Mouse (Mus musculus): Measurements from ENCODE around the gene Eif5a. TPM values are rescaled to one million over a fixed set of nuclear protein-coding genes. Genes with fewer than 3 reads are reported as not detected.

Eif5a gene
- polyA plus RNA-seq (2012; ENCODE audit: low replicate concordance) = 938 and 1,043 TPM in 2 replicates

DNA sequence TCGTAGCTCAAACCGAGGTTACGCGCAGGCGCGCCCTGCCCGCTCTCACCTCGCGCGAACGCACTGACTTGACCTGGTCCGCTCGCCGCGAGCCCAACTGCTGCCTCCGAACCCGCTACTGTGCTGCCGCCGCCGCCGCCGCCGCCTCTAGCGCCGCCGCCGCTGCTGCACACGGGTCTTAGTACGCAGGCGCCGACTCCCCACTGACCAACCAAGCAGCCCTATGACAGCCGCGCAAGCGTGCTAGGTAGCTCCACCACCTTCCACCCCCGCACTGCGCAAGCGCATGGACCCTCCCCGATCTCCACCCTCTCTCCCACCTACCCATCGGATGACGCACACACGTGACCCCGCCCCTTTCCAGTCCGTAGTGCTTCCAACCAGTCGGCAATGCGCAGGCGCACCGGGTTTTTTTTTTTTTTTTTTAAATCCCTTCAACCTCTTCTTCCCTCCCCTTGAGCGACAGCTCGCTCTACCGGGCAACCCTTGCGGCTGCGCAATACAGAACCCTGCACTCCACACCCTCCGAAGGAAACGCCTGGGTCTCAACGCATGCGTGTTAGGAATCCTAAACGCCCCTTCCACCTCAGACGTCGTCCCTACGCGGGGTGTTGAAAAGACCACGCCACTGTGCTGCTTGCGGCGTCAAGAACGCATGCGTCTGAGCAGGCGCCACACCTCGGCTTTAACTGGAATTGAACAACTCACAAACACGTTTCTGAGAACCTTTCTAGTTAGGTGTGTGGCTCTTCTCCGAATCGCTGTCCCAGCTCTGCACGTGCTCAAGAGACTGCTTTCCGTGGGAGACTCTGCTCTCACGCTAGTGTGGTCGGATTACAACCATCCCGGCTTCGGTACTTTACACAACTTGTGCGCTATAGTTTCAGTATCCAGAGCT, at the start of gene Eif5a:
Gene Eif5a, minus strand, starts transcription at position 845 of the 898 bp plus-strand sequence.

DNA sequence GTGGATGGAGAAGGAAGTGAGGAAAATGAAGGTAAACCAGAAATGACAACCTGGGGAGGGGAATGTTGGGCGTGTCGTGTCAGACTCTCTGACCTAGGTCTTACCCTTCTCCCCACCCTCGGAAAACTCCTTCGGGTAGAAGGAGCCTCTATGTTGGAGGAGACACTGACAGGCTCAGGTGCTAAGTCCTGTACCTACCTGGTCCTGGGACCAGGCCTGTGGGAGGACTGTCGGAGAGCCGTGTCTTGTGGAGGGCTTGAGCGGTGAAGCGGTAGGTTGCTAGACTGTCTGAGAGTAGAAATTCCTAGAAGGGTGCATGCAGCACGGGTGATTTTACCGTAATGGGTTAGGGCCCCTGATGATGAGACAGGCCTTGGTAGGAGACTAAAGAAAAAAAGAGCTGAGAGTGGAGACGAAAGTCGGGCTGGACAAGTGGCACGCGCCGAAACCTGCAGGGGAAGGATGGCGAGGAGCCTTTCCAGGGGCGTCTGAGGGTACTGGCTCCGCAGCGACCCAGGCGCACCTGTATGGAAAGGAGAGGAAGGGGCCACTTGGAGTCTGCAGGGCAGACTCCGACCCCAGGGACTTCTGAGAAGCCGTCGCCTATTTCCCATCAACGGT, 43.0 kb upstream of the Eif5a start, which contains the start of gene Cldn7:
Gene Cldn7, plus strand, starts transcription at position 130 of the 621 bp plus-strand sequence.

DNA sequence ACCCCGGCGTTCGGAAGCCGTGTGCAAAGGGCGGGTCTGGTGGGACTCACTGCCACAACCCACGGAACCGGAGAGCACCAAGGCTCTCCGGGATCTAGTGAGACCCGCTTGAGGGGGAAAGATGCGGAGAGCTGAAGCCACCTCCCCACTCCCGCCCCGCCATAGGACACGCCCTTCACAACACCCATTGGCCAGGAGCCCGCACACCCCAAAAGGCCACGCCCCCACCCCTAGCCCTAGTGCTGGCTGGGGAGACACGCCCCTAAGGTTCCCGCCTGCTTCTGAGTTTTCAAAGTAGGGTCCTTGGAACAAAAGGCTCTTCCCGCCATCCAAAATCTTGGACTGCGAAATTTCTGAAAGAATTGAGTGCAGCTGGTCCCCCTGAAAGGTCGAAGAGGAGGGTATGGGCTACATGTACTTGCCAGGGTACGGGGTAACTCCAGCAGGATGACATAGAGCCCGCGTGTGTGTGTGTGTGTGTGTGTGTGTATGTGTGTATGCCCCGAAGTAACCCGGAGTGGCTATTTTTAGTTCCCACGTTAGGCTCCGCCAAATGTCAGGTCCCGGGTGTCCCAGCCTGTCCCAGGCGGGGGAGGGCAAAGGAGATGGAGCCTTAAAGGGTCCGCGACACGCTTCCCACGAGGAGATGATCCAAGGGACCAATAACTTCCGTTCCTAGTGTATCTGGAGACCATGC, 26.5 kb upstream of the Eif5a start, which contains the start of gene Slc2a4:
Gene Slc2a4, minus strand, starts transcription at position 123 of the 697 bp plus-strand sequence.

GRCm38 (mm10) chr11:69935137-69935879, 13.6 kb upstream of the Eif5a start, which contains the start of gene Ybx2:
Gene Ybx2, plus strand, starts transcription at chr11:69935796.

DNA sequence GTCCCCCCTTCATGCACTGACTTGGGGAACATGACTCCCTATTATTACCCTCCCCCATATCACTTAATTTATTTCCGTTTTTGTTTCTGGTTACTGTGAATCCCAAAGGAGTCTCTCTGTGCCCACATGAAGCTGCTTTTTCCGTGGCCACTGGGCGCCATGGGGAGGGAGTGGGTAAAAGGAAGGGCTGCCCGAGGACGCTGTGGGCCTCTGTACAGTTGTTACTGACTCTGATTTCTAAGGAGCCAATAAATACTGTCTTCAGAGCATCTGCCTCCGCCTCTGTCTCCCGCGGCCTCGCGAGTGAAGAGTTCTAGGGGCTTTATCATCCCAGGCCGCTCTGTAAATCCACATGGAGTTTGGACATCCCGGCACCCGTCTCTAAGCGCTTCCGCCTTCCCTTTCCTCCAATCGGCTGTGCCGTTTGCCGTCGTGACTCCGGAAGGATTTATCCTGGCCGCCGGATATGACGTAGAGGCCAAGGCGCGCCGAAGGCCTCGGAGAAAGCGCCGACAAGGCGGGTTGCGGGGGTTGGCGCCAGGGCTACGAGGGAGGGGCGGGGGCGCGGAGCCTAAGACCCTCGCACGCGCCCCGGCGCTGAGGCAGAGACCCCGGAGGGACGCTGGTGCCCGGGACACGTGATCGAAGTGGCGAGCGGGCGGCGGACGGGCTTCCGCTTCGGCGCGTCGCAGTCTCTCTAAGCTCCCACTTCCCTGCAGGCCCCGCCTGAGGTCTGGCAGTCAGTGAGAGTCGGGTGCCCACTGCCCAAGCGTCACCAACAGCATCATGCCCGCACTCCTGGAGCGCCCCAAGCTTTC, 8.0 kb downstream of the Eif5a start, which contains the start of gene Gps2:
Gene Gps2, plus strand, starts transcription at position 335 of the 818 bp plus-strand sequence.

DNA sequence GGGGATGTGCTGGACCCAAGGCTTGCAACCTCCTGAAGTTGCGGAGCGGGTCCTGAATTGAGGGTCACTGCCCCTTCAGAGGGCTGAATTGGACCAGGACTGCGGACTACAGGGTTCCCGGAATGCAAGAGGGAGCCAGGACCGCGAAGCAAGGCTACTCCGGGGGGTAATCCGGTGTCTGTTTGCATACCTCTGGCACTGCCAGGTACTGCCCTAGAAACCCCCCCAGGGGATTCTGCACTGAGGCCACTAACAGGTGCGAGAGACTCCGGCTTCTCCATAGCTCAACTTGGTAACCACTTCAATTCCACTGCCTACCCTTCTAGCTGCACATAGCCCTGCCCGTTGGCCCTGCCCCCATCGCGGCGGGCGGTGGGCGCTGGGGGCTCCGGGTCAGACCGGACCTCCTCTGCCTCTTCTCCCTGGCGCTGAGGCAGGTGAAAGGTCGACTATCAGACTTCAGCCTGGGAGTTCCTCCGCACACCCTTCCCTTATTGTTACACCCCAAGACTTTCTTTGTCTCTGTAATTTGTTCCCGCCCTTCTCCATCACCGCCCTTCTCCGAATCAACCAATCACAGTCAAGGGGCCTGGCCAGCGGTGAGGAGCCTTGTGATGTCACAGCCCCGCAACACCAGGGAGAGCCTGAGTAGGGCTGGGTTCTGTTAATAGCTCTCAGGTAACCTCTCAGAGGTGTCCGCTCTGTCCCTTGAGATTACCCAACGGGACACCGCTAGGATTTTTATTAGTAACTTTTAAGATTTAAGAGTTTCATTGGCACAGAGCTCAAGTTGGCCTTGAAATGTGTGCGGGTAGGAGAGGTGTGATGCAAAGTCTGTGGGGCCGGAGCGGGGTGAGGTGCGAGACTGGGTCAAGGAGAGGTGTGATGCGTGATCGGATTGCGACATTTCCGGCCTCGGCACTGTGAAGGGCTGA, 21.0 kb downstream of the Eif5a start, which contains the start of the genes 2810408A11Rik and Neurl4:
Gene 2810408A11Rik, minus strand, starts transcription at position 517 of the 935 bp plus-strand sequence.
Gene Neurl4, plus strand, starts transcription at position 602 of the 935 bp plus-strand sequence.

DNA sequence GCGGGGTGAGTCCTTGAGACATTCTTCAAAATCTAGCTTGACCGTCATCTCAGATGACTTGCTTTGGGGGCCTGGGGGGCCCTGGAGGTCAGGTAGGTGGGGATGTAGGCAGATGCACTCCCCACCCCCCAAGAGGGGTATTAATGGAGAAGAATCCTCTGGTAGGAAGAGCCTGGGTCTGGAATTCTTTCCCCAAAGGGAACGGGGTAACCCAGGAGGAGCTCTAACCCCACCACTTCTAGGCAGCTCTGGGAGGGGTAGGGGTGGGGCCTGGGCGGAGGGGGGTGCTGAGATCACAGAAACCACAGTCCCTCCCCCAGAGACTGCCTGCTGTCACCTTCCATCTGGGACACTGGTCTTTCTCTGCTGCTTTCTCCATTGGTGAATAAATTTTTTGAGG, 26.5 kb downstream of the Eif5a start, which contains the start of gene Acap1:
Gene Acap1, minus strand, starts transcription at position 249 of the 400 bp plus-strand sequence.

GRCm38 (mm10) chr11:69880853-69881603, 40.7 kb downstream of the Eif5a start, which contains the start of gene Kctd11:
Gene Kctd11, minus strand, starts transcription at chr11:69881406.

DNA sequence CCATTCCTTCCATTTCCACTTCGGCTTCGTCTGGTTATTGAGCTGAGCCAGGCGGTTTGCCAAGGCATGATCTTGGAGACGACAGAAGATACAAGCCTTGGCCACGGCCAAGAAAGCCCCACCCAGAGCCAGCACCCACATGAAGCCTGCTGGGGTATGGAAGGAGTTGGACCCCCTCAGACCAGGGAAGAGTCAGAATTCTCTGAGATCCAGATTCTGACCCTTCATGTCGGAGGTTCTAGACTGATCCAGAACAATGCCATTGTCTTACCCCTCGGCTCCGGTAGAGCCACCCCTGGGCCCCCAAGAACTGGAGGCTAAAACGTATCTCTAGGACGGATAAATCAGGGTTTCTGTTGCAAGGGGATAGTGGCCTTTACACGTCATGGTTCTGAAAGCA, 43.9 kb downstream of the Eif5a start, which contains the start of gene Tmem95:
Gene Tmem95, minus strand, starts transcription at position 141 of the 400 bp plus-strand sequence.

Other genes with a start within 250 kb of the Eif5a start
- gene Eif4a1, start 249.5 kb downstream of the Eif5a start, polyA plus RNA-seq (2012; ENCODE audit: low replicate concordance) = 136 and 185 TPM in 2 replicates
- 60.8 and 121 TPM in 2 replicates for gene Senp3, start 239.9 kb downstream of the Eif5a start, polyA plus RNA-seq (2012; ENCODE audit: low replicate concordance)
- gene Tnfsf13, start 236.2 kb downstream of the Eif5a start, polyA plus RNA-seq (2012; ENCODE audit: low replicate concordance) = 2.6 and 5.5 TPM in 2 replicates
- 17.2 and 26.3 TPM in 2 replicates for gene Tnfsf12, start 226.1 kb downstream of the Eif5a start, polyA plus RNA-seq (2012; ENCODE audit: low replicate concordance)
- gene Tnfsfm13, start 225.9 kb downstream of the Eif5a start, polyA plus RNA-seq (2012; ENCODE audit: low replicate concordance) = 5.4 and 13.6 TPM in 2 replicates
- gene Polr2a, start 163.3 kb downstream of the Eif5a start, polyA plus RNA-seq (2012; ENCODE audit: low replicate concordance) = 127 and 149 TPM in 2 replicates
- gene Slc35g3, start 160.0 kb downstream of the Eif5a start, polyA plus RNA-seq (2012; ENCODE audit: low replicate concordance) = not detected in 2 replicates
- gene Zbtb4, start 156.0 kb downstream of the Eif5a start, polyA plus RNA-seq (2012; ENCODE audit: low replicate concordance) = 133 and 229 TPM in 2 replicates
- 2.3 and 2.5 TPM in 2 replicates for gene Chrnb1, start 126.0 kb downstream of the Eif5a start, polyA plus RNA-seq (2012; ENCODE audit: low replicate concordance)
- 0.86 and 1.1 TPM in 2 replicates for gene Fgf11, start 120.1 kb downstream of the Eif5a start, polyA plus RNA-seq (2012; ENCODE audit: low replicate concordance)
- 0.17 and 0.45 TPM in 2 replicates for gene Tmem102, start 116.3 kb downstream of the Eif5a start, polyA plus RNA-seq (2012; ENCODE audit: low replicate concordance)
- not detected in 2 replicates for gene Gm39566, start 106.7 kb downstream of the Eif5a start, polyA plus RNA-seq (2012; ENCODE audit: low replicate concordance)
- gene Spem2, start 103.5 kb downstream of the Eif5a start, polyA plus RNA-seq (2012; ENCODE audit: low replicate concordance) = not detected in 2 replicates
- not detected in 2 replicates for gene Spem1, start 99.8 kb downstream of the Eif5a start, polyA plus RNA-seq (2012; ENCODE audit: low replicate concordance)
- gene Nlgn2, start 84.2 kb downstream of the Eif5a start, polyA plus RNA-seq (2012; ENCODE audit: low replicate concordance) = 3.5 and 7.7 TPM in 2 replicates
- 239 and 507 TPM in 2 replicates for gene Tmem256, start 83.4 kb downstream of the Eif5a start, polyA plus RNA-seq (2012; ENCODE audit: low replicate concordance)
- gene Plscr3, start 75.6 kb downstream of the Eif5a start, polyA plus RNA-seq (2012; ENCODE audit: low replicate concordance) = 37.9 and 61.0 TPM in 2 replicates
- gene Tnk1, start 63.2 kb downstream of the Eif5a start, polyA plus RNA-seq (2012; ENCODE audit: low replicate concordance) = 1.7 TPM in 1 of 2 replicates, not detected in the other
- gene Tmem95, start 43.9 kb downstream of the Eif5a start, polyA plus RNA-seq (2012; ENCODE audit: low replicate concordance) = not detected in 2 replicates
- 3.0 and 3.7 TPM in 2 replicates for gene Kctd11, start 40.6 kb downstream of the Eif5a start, polyA plus RNA-seq (2012; ENCODE audit: low replicate concordance)
- 193 and 275 TPM in 2 replicates for gene Acap1, start 26.4 kb downstream of the Eif5a start, polyA plus RNA-seq (2012; ENCODE audit: low replicate concordance)
- 1.1 and 1.5 TPM in 2 replicates for gene 2810408A11Rik, start 21.0 kb downstream of the Eif5a start, polyA plus RNA-seq (2012; ENCODE audit: low replicate concordance)
- 67.4 and 137 TPM in 2 replicates for gene Neurl4, start 20.9 kb downstream of the Eif5a start, polyA plus RNA-seq (2012; ENCODE audit: low replicate concordance)
- gene Gps2, start 8.1 kb downstream of the Eif5a start, polyA plus RNA-seq (2012; ENCODE audit: low replicate concordance) = 109 and 212 TPM in 2 replicates
- 0.54 and 2.7 TPM in 2 replicates for gene Ybx2, start 13.8 kb upstream of the Eif5a start, polyA plus RNA-seq (2012; ENCODE audit: low replicate concordance)
- gene Slc2a4, start 26.2 kb upstream of the Eif5a start, polyA plus RNA-seq (2012; ENCODE audit: low replicate concordance) = 15.8 TPM in 1 of 2 replicates, not detected in the other
- 0.27 and 0.88 TPM in 2 replicates for gene Cldn7, start 42.8 kb upstream of the Eif5a start, polyA plus RNA-seq (2012; ENCODE audit: low replicate concordance)
- gene Ctdnep1, start 59.2 kb upstream of the Eif5a start, polyA plus RNA-seq (2012; ENCODE audit: low replicate concordance) = 123 and 255 TPM in 2 replicates
- 11.9 and 17.1 TPM in 2 replicates for gene Elp5, start 60.6 kb upstream of the Eif5a start, polyA plus RNA-seq (2012; ENCODE audit: low replicate concordance)
- 344 and 452 TPM in 2 replicates for gene Gabarap, start 69.2 kb upstream of the Eif5a start, polyA plus RNA-seq (2012; ENCODE audit: low replicate concordance)
- gene Phf23, start 73.8 kb upstream of the Eif5a start, polyA plus RNA-seq (2012; ENCODE audit: low replicate concordance) = 67.4 and 84.5 TPM in 2 replicates
- gene Dvl2, start 78.6 kb upstream of the Eif5a start, polyA plus RNA-seq (2012; ENCODE audit: low replicate concordance) = 49.3 and 51.4 TPM in 2 replicates
- gene Acadvl, start 93.5 kb upstream of the Eif5a start, polyA plus RNA-seq (2012; ENCODE audit: low replicate concordance) = 24.5 and 32.0 TPM in 2 replicates
- gene Dlg4, start 95.0 kb upstream of the Eif5a start, polyA plus RNA-seq (2012; ENCODE audit: low replicate concordance) = 12.5 and 18.5 TPM in 2 replicates
- not detected in 2 replicates for gene Asgr1, start 132.1 kb upstream of the Eif5a start, polyA plus RNA-seq (2012; ENCODE audit: low replicate concordance)
- gene Asgr2, start 170.7 kb upstream of the Eif5a start, polyA plus RNA-seq (2012; ENCODE audit: low replicate concordance) = 0.13 and 0.17 TPM in 2 replicates
- gene Mgl2, start 208.4 kb upstream of the Eif5a start, polyA plus RNA-seq (2012; ENCODE audit: low replicate concordance) = 0.10 TPM in 1 of 2 replicates, not detected in the other
- 1.1 and 2.2 TPM in 2 replicates for gene Clec10a, start 234.2 kb upstream of the Eif5a start, polyA plus RNA-seq (2012; ENCODE audit: low replicate concordance)